Mouse (Mus musculus) CH12.LX (cell line): ENCODE data around the gene Rab29. TPM values are rescaled to one million over a fixed set of nuclear protein-coding genes. Genes with fewer than 3 reads are reported as not detected.

Source experiments
- DNase-seq: peaks from one replicate; pipeline ENCODE4 v3.0.0-alpha.2; 2013; ENCODE audit errors: extremely low read depth
- H3K27ac ChIP-seq: 2 replicates; pipeline ENCODE4 v1.5.1; 2012; ENCODE audit warnings: low read depth, mild to moderate bottlenecking, control low read depth, moderate library complexity; ENCODE audit not compliant: insufficient read depth
- H3K27me3 ChIP-seq: replicated peaks from 2 replicates; pipeline ENCODE3; 2012; ENCODE audit warnings: inconsistent platforms
- H3K36me3 ChIP-seq, 2 experiments: replicated peaks in 1 of 2; 2 replicates each; pipeline versions ENCODE3 to v1.6.1; 2012; ENCODE audit warnings: inconsistent platforms in 1 of 2, low read length in 1 of 2, mild to moderate bottlenecking in 1 of 2, mixed read lengths in 1 of 2, moderate library complexity in 1 of 2; ENCODE audit not compliant: control insufficient read depth in 1 of 2, insufficient read depth in 1 of 2
- H3K4me1 ChIP-seq, 2 experiments: 2 replicates each; pipeline ENCODE4 v1.6.1; 2012; ENCODE audit warnings: inconsistent platforms in 1 of 2, moderate library complexity in 1 of 2; ENCODE audit not compliant: insufficient read depth in 2 of 2, control insufficient read depth in 1 of 2
- H3K4me2 ChIP-seq: 2 replicates; pipeline ENCODE4 v1.6.1; 2012; ENCODE audit warnings: low read depth, mild to moderate bottlenecking, control low read depth; ENCODE audit not compliant: poor library complexity, insufficient read depth, severe bottlenecking
- H3K4me3 ChIP-seq, 3 experiments: fragments of 150-350 bp in 1 of 3; sonication (generic) in 1 of 3; replicated peaks in 1 of 3; 2 replicates each; pipeline versions ENCODE3 to v1.5.1; 2011 to 2012; ENCODE audit warnings: low read depth in 2 of 3, low read length in 2 of 3, mild to moderate bottlenecking in 2 of 3, moderate library complexity in 2 of 3, control low read depth in 1 of 3, improper control_type of control experiment in 1 of 3, inconsistent platforms in 1 of 3, mixed read lengths in 1 of 3; ENCODE audit not compliant: poor library complexity in 1 of 3
- H3K79me2 ChIP-seq: replicated peaks from 2 replicates; pipeline ENCODE4 v1.6.1; 2012; ENCODE audit warnings: mild to moderate bottlenecking, moderate library complexity; ENCODE audit not compliant: control insufficient read depth, poor library complexity, insufficient read depth, severe bottlenecking; ENCODE audit errors: extremely low read depth
- H3K9ac ChIP-seq: 2 replicates; pipeline ENCODE4 v1.6.1; 2012; ENCODE audit warnings: low read depth, mild to moderate bottlenecking, control low read depth, moderate library complexity; ENCODE audit not compliant: insufficient read depth
- H3K9me3 ChIP-seq: replicated peaks from 2 replicates; pipeline ENCODE3; 2012; ENCODE audit warnings: low read length, inconsistent platforms, mixed read lengths
- BHLHE40 ChIP-seq: IDR thresholded peaks from 2 replicates; pipeline ENCODE4 v1.6.1; 2011; ENCODE audit warnings: mild to moderate bottlenecking, low read depth, low read length, improper control_type of control experiment
- CTCF ChIP-seq, 2 experiments: IDR thresholded peaks in 1 of 2; conservative IDR thresholded peaks in 1 of 2; 2 replicates each; pipeline ENCODE4 v1.5.1; 2011 to 2012; ENCODE audit warnings: low read depth in 2 of 2, low read length in 2 of 2, improper control_type of control experiment in 1 of 2, inconsistent platforms in 1 of 2, mild to moderate bottlenecking in 1 of 2, moderate library complexity in 1 of 2
- E2F4 ChIP-seq: IDR thresholded peaks from 2 replicates; pipeline ENCODE4 v1.6.1; 2011; ENCODE audit warnings: low read depth, low read length, improper control_type of control experiment; ENCODE audit not compliant: insufficient replicate concordance
- EP300 ChIP-seq: IDR thresholded peaks from 2 replicates; pipeline ENCODE4 v1.6.1; 2011; ENCODE audit warnings: low read length, improper control_type of control experiment
- ETS1 ChIP-seq: conservative IDR thresholded peaks from 2 replicates; pipeline ENCODE4 v1.6.1; 2012; ENCODE audit warnings: low read depth, mild to moderate bottlenecking, inconsistent platforms, low read length, improper control_type of control experiment, moderate library complexity
- IRF4 ChIP-seq: IDR thresholded peaks from 2 replicates; pipeline ENCODE4 v1.6.1; 2014; ENCODE audit warnings: low read depth, mild to moderate bottlenecking, inconsistent platforms, low read length, improper control_type of control experiment
- JUND ChIP-seq: conservative IDR thresholded peaks from 2 replicates; pipeline ENCODE4 v1.6.1; 2011; ENCODE audit warnings: low read depth, low read length, improper control_type of control experiment
- MXI1 ChIP-seq: IDR thresholded peaks from 2 replicates; pipeline ENCODE4 v1.6.1; 2011; ENCODE audit warnings: mild to moderate bottlenecking, low read depth, low read length, improper control_type of control experiment
- MYC ChIP-seq: IDR thresholded peaks from 2 replicates; pipeline ENCODE4 v1.6.1; 2011; ENCODE audit warnings: low read depth, mild to moderate bottlenecking, improper control_type of control experiment, low read length
- NRF1 ChIP-seq: IDR thresholded peaks from 2 replicates; pipeline ENCODE4 v1.6.1; 2014; ENCODE audit warnings: low read depth, mild to moderate bottlenecking, inconsistent platforms, low read length, improper control_type of control experiment, moderate library complexity
- POLR2A ChIP-seq: IDR thresholded peaks from 2 replicates; pipeline ENCODE4 v1.6.1; 2011; ENCODE audit warnings: low read depth, mild to moderate bottlenecking, improper control_type of control experiment, low read length
- RAD21 ChIP-seq: IDR thresholded peaks from 2 replicates; pipeline ENCODE4 v1.6.1; 2011; ENCODE audit warnings: low read depth, mild to moderate bottlenecking, low read length, improper control_type of control experiment, moderate library complexity
- RCOR1 ChIP-seq: conservative IDR thresholded peaks from 2 replicates; pipeline ENCODE4 v1.6.1; 2012; ENCODE audit warnings: low read depth, mild to moderate bottlenecking, inconsistent platforms, low read length, improper control_type of control experiment
- SIN3A ChIP-seq: IDR thresholded peaks from 2 replicates; pipeline ENCODE4 v1.6.1; 2012; ENCODE audit warnings: low read length, improper control_type of control experiment, inconsistent platforms
- TCF12 ChIP-seq: IDR thresholded peaks from 2 replicates; pipeline ENCODE4 v1.6.1; 2014; ENCODE audit warnings: low read depth, mild to moderate bottlenecking, inconsistent platforms, low read length, improper control_type of control experiment
- UBTF ChIP-seq: IDR thresholded peaks from 2 replicates; pipeline ENCODE4 v1.6.1; 2012; ENCODE audit warnings: low read depth, mild to moderate bottlenecking, inconsistent platforms, low read length, improper control_type of control experiment, moderate library complexity
- ZMIZ1 ChIP-seq: IDR thresholded peaks from 2 replicates; pipeline ENCODE4 v1.6.1; 2012; ENCODE audit warnings: low read depth, mild to moderate bottlenecking, inconsistent platforms, low read length, improper control_type of control experiment
- ZNF384 ChIP-seq: IDR thresholded peaks from 2 replicates; pipeline ENCODE4 v1.6.1; 2012; ENCODE audit warnings: low read depth, low read length, improper control_type of control experiment, inconsistent platforms
- dilution Hi-C: fragments of 300-500 bp; cut with MboI; formaldehyde crosslinking; loops from 2 replicates; pipeline ENCODE4 v1.14.3; 2020; ENCODE audit warnings: low sequenced_read_pairs; ENCODE audit not compliant: extremely low pct_unique_long_range_greater_than_20kb, extremely low pct_ligation_motif_present
- in situ Hi-C: fragments of 300-500 bp; cut with MboI; formaldehyde crosslinking; loops from 3 replicates; pipeline ENCODE4 v1.14.3; 2019; ENCODE audit warnings: low sequenced_read_pairs, low pct_ligation_motif_present, low pct_unique_long_range_greater_than_20kb, mixed read lengths
- polyA plus RNA-seq: library from polyadenylated mRNA; unstranded; fragments of >175 nt; gene quantifications from 2 replicates; pipeline ENCODE4 v1.2.1, GENCODE M21; 2012; ENCODE audit warnings: low read depth; ENCODE audit not compliant: insufficient read length
- total RNA-seq, 2 experiments: library from RNA; depleted of rRNA; stranded (reverse); fragments of 300-350 nt in 1 of 2; fragments of >200 nt in 1 of 2; gene quantifications; 2 replicates each; pipeline ENCODE4 v1.2.3; 2012 to 2014

Gene Rab29
- total and polyA plus RNA-seq, 3 experiments: 10.8 to 16.4 (median 14.8) TPM

- no peaks in the 10 kb centered on the region for H3K79me2 ChIP-seq
- H3K4me1 ChIP-seq: peaks cover 15 to 68% of the 10 kb centered on the region in 2 experiments
- no peak overlapping the region for H3K4me3 ChIP-seq
- peak; percentile 60 for DNase-seq
- TF ChIP-seq RCOR1: no peak
- TF ChIP-seq IRF4: 0 out of 2 replicates have a peak, but pooled peaks have one; percentile 32
- TF ChIP-seq MXI1: peak; percentile 53
- no peak for TF ChIP-seq NRF1
- no peak for TF ChIP-seq CTCF (conservative IDR thresholded peaks at IDR 0.05 in 1 of 2, IDR thresholded peaks at IDR 0.05 in 1 of 2; ENCODE audit: low read depth in 2 of 2, low read length in 2 of 2)
- 0 out of 2 replicates have a peak, but pooled peaks have one; percentile 56 for TF ChIP-seq UBTF
- peak; percentile 38 for TF ChIP-seq ETS1
- 0 out of 2 replicates have a peak, but pooled peaks have one; percentile 28 for TF ChIP-seq JUND
- no peak for TF ChIP-seq E2F4
- TF ChIP-seq MYC: 0 out of 2 replicates have a peak, but pooled peaks have one; percentile 12
- TF ChIP-seq ZNF384: peak; percentile 93
- TF ChIP-seq SIN3A: 0 out of 2 replicates have a peak, but pooled peaks have one; percentile 44
- no peak for TF ChIP-seq POLR2A
- peak; percentile 25 for TF ChIP-seq EP300
- peak; percentile 20; the same call in 1 of the 2 replicates for TF ChIP-seq BHLHE40
- H3K4me2 ChIP-seq: peak overlapping the region; percentile 17
- in situ Hi-C loops (no loop called here), dilution Hi-C loops (no loop called here)
- no peaks in the 10 kb centered on the region for H3K36me3 ChIP-seq
- H3K9me3 ChIP-seq: peaks cover 7% of the 10 kb centered on the region
- no peak overlapping the region for H3K9ac ChIP-seq
- H3K27me3 ChIP-seq: peaks cover 2% of the 10 kb centered on the region
- peak overlapping the region; percentile 50; the same call in 1 of the 2 replicates for H3K27ac ChIP-seq
Measured at GRCm38 (mm10) chr1:131822856-131823492, 44.0 kb upstream of the Rab29 start.

- in situ Hi-C loops: no loop called here
- Histone ChIP-seq H3K9me3 (peaks cover 7% of the 10 kb centered on the region), H3K9ac (no peak overlapping the region), H3K4me1 (peaks cover 15 to 65% of the 10 kb centered on the region in 2 experiments)
- TF ChIP-seq RAD21 (no peak), POLR2A (no peak), ZNF384 (no peak), EP300 (peak; percentile 16; the same call in 1 of the 2 replicates), SIN3A (0 out of 2 replicates have a peak, but pooled peaks have one; percentile 19), TCF12 (no peak), MXI1 (0 out of 2 replicates have a peak, but pooled peaks have one; percentile 6), ZMIZ1 (no peak), ETS1 (no peak)
- TF ChIP-seq, all 38 proteins: peak for 3
- peak; percentile 34 for DNase-seq
- no peak overlapping the region for H3K27ac ChIP-seq
- no peaks in the 10 kb centered on the region for H3K79me2 ChIP-seq
- H3K4me2 ChIP-seq: no peak overlapping the region; the same call in 1 of the 2 replicates
- no peaks in the 10 kb centered on the region for H3K36me3 ChIP-seq
- dilution Hi-C loops: no loop called here
- no peak overlapping the region for H3K4me3 ChIP-seq
- H3K27me3 ChIP-seq: peaks cover 2% of the 10 kb centered on the region
Measured at GRCm38 (mm10) chr1:131823563-131823962, 43.5 kb upstream of the Rab29 start.
